ENCODE assay signal across 27 mouse cellular contexts in genomic region chr6:115059227-115059626, GRCm38 (mm10). TPM values are rescaled to one million over a fixed set of nuclear protein-coding genes. Genes with fewer than 3 reads are reported as not detected.
DNase-seq lines count a peak whose midpoint lies in the region; ATAC-seq and TF ChIP-seq lines count a peak whose summit lies in the region.
"Had no signal": no experiment of that assay in that cellular context is flagged by ENCODE, and none has a peak within 500 bp of the region (broad histone marks: within the 10 kb centered on the region; RNA-seq: fewer than 3 reads in every experiment).

No protein-coding gene starts in this region.

- H3K27ac ChIP-seq in forebrain, embryonic 12.5 days = 0 out of 2 replicates have a peak overlapping the region, but pooled peaks have one; percentile 25
- no peak overlapping the region for H3K27ac ChIP-seq in forebrain, embryonic 11.5 days (ENCODE audit: low read depth, low read length)
- H3K27ac ChIP-seq in forebrain, postnatal 0 days (ENCODE audit: low read depth, low read length) = 0 out of 2 replicates have a peak overlapping the region, but pooled peaks have one; percentile 15
- H3K27ac ChIP-seq in forebrain, embryonic 13.5 days = no peak overlapping the region
- no peak overlapping the region for H3K27ac ChIP-seq in intestine, postnatal 0 days (ENCODE audit: low read depth, low read length)
- H3K27ac ChIP-seq: heart, embryonic 15.5 days; hindbrain, embryonic 10.5 days; intestine, embryonic 15.5 days had no signal

- no peaks in the 10 kb centered on the region for H3K27me3 ChIP-seq in forebrain, embryonic 12.5 days
- H3K27me3 ChIP-seq in forebrain, embryonic 11.5 days (ENCODE audit: control insufficient read depth, insufficient read depth, low read length) = no peaks in the 10 kb centered on the region
- no peaks in the 10 kb centered on the region for H3K27me3 ChIP-seq in forebrain, postnatal 0 days (ENCODE audit: insufficient read depth, low read length)
- no peaks in the 10 kb centered on the region for H3K27me3 ChIP-seq in forebrain, embryonic 13.5 days
- H3K27me3 ChIP-seq in intestine, postnatal 0 days (replicated peaks; ENCODE audit: control insufficient read depth, insufficient read depth, low read length) = no peaks in the 10 kb centered on the region
- H3K27me3 ChIP-seq: heart, embryonic 15.5 days; hindbrain, embryonic 13.5 days; intestine, embryonic 15.5 days had no signal

- H3K4me2 ChIP-seq in forebrain, embryonic 12.5 days = no peak overlapping the region
- no peak overlapping the region for H3K4me2 ChIP-seq in forebrain, embryonic 11.5 days (ENCODE audit: low read depth, low read length, severe bottlenecking)
- no peak overlapping the region for H3K4me2 ChIP-seq in forebrain, postnatal 0 days (ENCODE audit: low read depth)
- H3K4me2 ChIP-seq in forebrain, embryonic 13.5 days = no peak overlapping the region
- no peak overlapping the region for H3K4me2 ChIP-seq in intestine, postnatal 0 days (replicated peaks; ENCODE audit: low read depth)
- H3K4me2 ChIP-seq: heart, embryonic 12.5 days; heart, embryonic 15.5 days; hindbrain, embryonic 13.5 days; intestine, embryonic 15.5 days had no signal

- ATAC-seq in forebrain, embryonic 12.5 days (ENCODE audit: low FRiP score) = no peak
- ATAC-seq in forebrain, embryonic 11.5 days (replicated peaks; ENCODE audit: low FRiP score) = no peak
- no peak for ATAC-seq in forebrain, postnatal 0 days
- ATAC-seq in forebrain, embryonic 13.5 days = no peak
- ATAC-seq in intestine, postnatal 0 days = no peak
- ATAC-seq: activated CD4-positive, CD25-positive, alpha-beta regulatory T cell, adult 4 months; CD4-positive, CD25-positive, alpha-beta regulatory T cell, adult 4 months; hindbrain, embryonic 16.5 days; intestine, embryonic 15.5 days had no signal

- no peak for TF ChIP-seq CTCF in forebrain, postnatal 0 days (IDR thresholded peaks at IDR 0.05; ENCODE audit: low read depth)
- TF ChIP-seq CTCF in brain, embryonic 14.5 days (IDR thresholded peaks at IDR 0.05; ENCODE audit: borderline replicate concordance, extremely low read depth, insufficient read depth, insufficient read length) = no peak
- no peak for TF ChIP-seq CTCF in intestine, postnatal 0 days (IDR thresholded peaks at IDR 0.05; ENCODE audit: low read depth)

- no peaks in the 10 kb centered on the region for H3K36me3 ChIP-seq in forebrain, embryonic 12.5 days (replicated peaks)
- H3K36me3 ChIP-seq in forebrain, embryonic 11.5 days (ENCODE audit: control insufficient read depth, insufficient read depth, low read length) = no peaks in the 10 kb centered on the region
- H3K36me3 ChIP-seq in forebrain, postnatal 0 days (ENCODE audit: insufficient read depth) = no peaks in the 10 kb centered on the region
- no peaks in the 10 kb centered on the region for H3K36me3 ChIP-seq in forebrain, embryonic 13.5 days (ENCODE audit: poor library complexity, severe bottlenecking)
- H3K36me3 ChIP-seq in intestine, postnatal 0 days (ENCODE audit: control insufficient read depth, insufficient read depth) = no peaks in the 10 kb centered on the region
- H3K36me3 ChIP-seq: heart, embryonic 12.5 days; heart, embryonic 15.5 days; hindbrain, embryonic 10.5 days; hindbrain, embryonic 13.5 days; intestine, embryonic 15.5 days had no signal

- TF ChIP-seq POLR2A in brain, embryonic 14.5 days (IDR thresholded peaks at IDR 0.05; ENCODE audit: borderline replicate concordance, extremely low read depth, insufficient read depth, insufficient read length, poor library complexity, severe bottlenecking) = no peak

- no peak for DNase-seq in forebrain, embryonic 11.5 days (ENCODE audit: low spot score)
- DNase-seq in forebrain, postnatal 0 days = no peak
- peak; percentile 58 for DNase-seq in brain, adult 2 months (ENCODE audit: low read depth, low spot score)
- DNase-seq in brain, embryonic 14.5 days (ENCODE audit: low read depth) = peak; percentile 57
- DNase-seq: adrenal gland, adult 8-10 months; adrenal gland, postnatal 25 days; cerebellum, adult 11 months; cerebellum, adult 2 months; cerebellum, adult 9-11 months; cerebellum, postnatal 36 days; gastrocnemius, postnatal 25 days; heart, adult 18-20 months; heart, postnatal 10 days; heart, postnatal 36 days; kidney, adult 18-20 months; kidney, adult 9 months had no signal

- no peaks in the 10 kb centered on the region for H3K9me3 ChIP-seq in forebrain, embryonic 12.5 days
- H3K9me3 ChIP-seq in forebrain, embryonic 11.5 days (ENCODE audit: control insufficient read depth, low read length) = no peaks in the 10 kb centered on the region
- no peaks in the 10 kb centered on the region for H3K9me3 ChIP-seq in forebrain, postnatal 0 days (ENCODE audit: low read length)
- no peaks in the 10 kb centered on the region for H3K9me3 ChIP-seq in forebrain, embryonic 13.5 days (replicated peaks)
- no peaks in the 10 kb centered on the region for H3K9me3 ChIP-seq in intestine, postnatal 0 days (ENCODE audit: control insufficient read depth)
- H3K9me3 ChIP-seq: heart, embryonic 12.5 days; heart, embryonic 15.5 days; hindbrain, embryonic 10.5 days; hindbrain, embryonic 13.5 days; intestine, embryonic 15.5 days had no signal

- H3K9ac ChIP-seq in forebrain, embryonic 12.5 days = no peak overlapping the region
- no peak overlapping the region for H3K9ac ChIP-seq in forebrain, embryonic 11.5 days (ENCODE audit: low read length)
- H3K9ac ChIP-seq in forebrain, postnatal 0 days = no peak overlapping the region
- H3K9ac ChIP-seq in forebrain, embryonic 13.5 days = no peak overlapping the region
- no peak overlapping the region for H3K9ac ChIP-seq in intestine, postnatal 0 days (ENCODE audit: low read depth, low read length)
- H3K9ac ChIP-seq: heart, embryonic 12.5 days; heart, embryonic 15.5 days; hindbrain, embryonic 13.5 days; intestine, embryonic 15.5 days had no signal

- H3K4me1 ChIP-seq in forebrain, embryonic 12.5 days = no peaks in the 10 kb centered on the region
- H3K4me1 ChIP-seq in forebrain, embryonic 11.5 days (replicated peaks; ENCODE audit: control insufficient read depth, insufficient read depth, low read length) = no peaks in the 10 kb centered on the region
- peaks cover 4% of the 10 kb centered on the region; the same call in 1 of the 2 replicates for H3K4me1 ChIP-seq in forebrain, postnatal 0 days (ENCODE audit: insufficient read depth)
- peaks cover 3% of the 10 kb centered on the region; the same call in 1 of the 2 replicates for H3K4me1 ChIP-seq in forebrain, embryonic 13.5 days
- no peaks in the 10 kb centered on the region for H3K4me1 ChIP-seq in intestine, postnatal 0 days (replicated peaks; ENCODE audit: control insufficient read depth, insufficient read depth, low read length)
- H3K4me1 ChIP-seq: heart, embryonic 15.5 days; intestine, embryonic 15.5 days had no signal

- H3K4me3 ChIP-seq in forebrain, embryonic 12.5 days (replicated peaks) = no peak overlapping the region
- no peak overlapping the region for H3K4me3 ChIP-seq in forebrain, embryonic 11.5 days (ENCODE audit: low read depth, low read length)
- H3K4me3 ChIP-seq in forebrain, postnatal 0 days (ENCODE audit: low read depth, low read length) = no peak overlapping the region
- H3K4me3 ChIP-seq in forebrain, embryonic 13.5 days = no peak overlapping the region
- no peak overlapping the region for H3K4me3 ChIP-seq in intestine, postnatal 0 days (ENCODE audit: low read depth, low read length)
- H3K4me3 ChIP-seq: heart, embryonic 12.5 days; heart, embryonic 15.5 days; hindbrain, embryonic 10.5 days; hindbrain, embryonic 13.5 days; intestine, embryonic 15.5 days had no signal

- 61% methylated on average over 5 of the region's 5 CpGs for whole genome bisulfite sequencing in forebrain, embryonic 12.5 days
- WGBS in forebrain, embryonic 11.5 days = 66% methylated on average over 5 of the region's 5 CpGs
- WGBS in forebrain, postnatal 0 days = 28% methylated on average over 5 of the region's 5 CpGs
- whole genome bisulfite sequencing in forebrain, embryonic 13.5 days = 62% methylated on average over 5 of the region's 5 CpGs
- 65% methylated on average over 5 of the region's 5 CpGs for WGBS in intestine, postnatal 0 days

RNA-seq across cellular contexts. Expression of gene Tamm41, which starts 21.6 kb away (rescaled TPM):
- 68.5 and 71.0 TPM in 2 replicates for polyA plus RNA-seq in forebrain, embryonic 12.5 days (2016; fragmentation: Nextera tagmentation; extraction: Ambion mirVana)
- polyA plus RNA-seq in forebrain, embryonic 11.5 days (2014; fragmentation: Nextera tagmentation; extraction: Ambion mirVana) = 79.0 and 84.6 TPM in 2 replicates
- 33.7 and 37.5 TPM in 2 replicates for total RNA-seq in forebrain, postnatal 0 days (2014; rRNA removed)
- 49.0 and 54.4 TPM in 2 replicates for polyA plus RNA-seq in forebrain, postnatal 0 days (2015; fragmentation: Nextera tagmentation; extraction: Ambion mirVana)
- 70.9 and 72.4 TPM in 2 replicates for polyA plus RNA-seq in forebrain, embryonic 13.5 days (2015; fragmentation: Nextera tagmentation; extraction: Ambion mirVana)
- 38.6 and 46.8 TPM in 2 replicates for polyA plus RNA-seq in brain, embryonic 14.5 days (2012; rRNA removed)
- 42.6 and 43.8 TPM in 2 replicates for polyA plus RNA-seq in intestine, postnatal 0 days (2015; fragmentation: Nextera tagmentation; extraction: Ambion mirVana)

Comparison
In these comparisons a context has a peak if more than half of its experiments do, and no peak if none do; other contexts are left out.
1. H3K27ac ChIP-seq: peak in forebrain, embryonic 12.5 days (single experiment) and forebrain, postnatal 0 days (single experiment); none in forebrain, embryonic 11.5 days (single experiment), forebrain, embryonic 13.5 days (single experiment) and intestine, postnatal 0 days (single experiment).
2. DNase-seq: peak in brain, adult 2 months (single experiment) and brain, embryonic 14.5 days (single experiment); none in forebrain, embryonic 11.5 days (single experiment) and forebrain, postnatal 0 days (single experiment).